Mouse (Mus musculus) megakaryocyte, embryonic 14.5 days (primary cell): ENCODE data around the gene Tmigd1. TPM values are rescaled to one million over a fixed set of nuclear protein-coding genes. Genes with fewer than 3 reads are reported as not detected.

ENCODE experiments used
- H3K27me3 ChIP-seq: replicated peaks from 2 replicates; pipeline ENCODE3; 2012; ENCODE audit warnings: inconsistent platforms
- H3K36me3 ChIP-seq: replicated peaks from 2 replicates; pipeline ENCODE3; 2012; ENCODE audit warnings: low read length, inconsistent platforms, mixed read lengths
- H3K4me1 ChIP-seq: 2 replicates; pipeline ENCODE4 v1.6.1; 2012; ENCODE audit warnings: inconsistent platforms
- H3K4me3 ChIP-seq: replicated peaks from 2 replicates; pipeline ENCODE3; 2012; ENCODE audit warnings: moderate library complexity, mild to moderate bottlenecking, inconsistent platforms
- H3K9me3 ChIP-seq: 2 replicates; pipeline ENCODE4 v1.6.1; 2012; ENCODE audit warnings: inconsistent platforms
- FLI1 ChIP-seq: IDR thresholded peaks from 2 replicates; pipeline ENCODE4 v1.6.1; 2012; ENCODE audit warnings: low read length, inconsistent platforms, mixed read lengths
- GATA1 ChIP-seq: IDR thresholded peaks from 3 replicates; pipeline ENCODE4 v1.6.1; 2012; ENCODE audit warnings: mixed read lengths, low read length, inconsistent platforms, borderline replicate concordance
- polyA plus RNA-seq: library from polyadenylated mRNA; stranded (reverse); fragments of >175 nt; gene quantifications from 2 replicates; pipeline ENCODE4 v1.2.3, GENCODE M21; 2012; ENCODE audit warnings: low replicate concordance; ENCODE audit not compliant: insufficient read depth

Gene Tmigd1
- polyA plus RNA-seq, 1 experiment = not detected

DNA sequence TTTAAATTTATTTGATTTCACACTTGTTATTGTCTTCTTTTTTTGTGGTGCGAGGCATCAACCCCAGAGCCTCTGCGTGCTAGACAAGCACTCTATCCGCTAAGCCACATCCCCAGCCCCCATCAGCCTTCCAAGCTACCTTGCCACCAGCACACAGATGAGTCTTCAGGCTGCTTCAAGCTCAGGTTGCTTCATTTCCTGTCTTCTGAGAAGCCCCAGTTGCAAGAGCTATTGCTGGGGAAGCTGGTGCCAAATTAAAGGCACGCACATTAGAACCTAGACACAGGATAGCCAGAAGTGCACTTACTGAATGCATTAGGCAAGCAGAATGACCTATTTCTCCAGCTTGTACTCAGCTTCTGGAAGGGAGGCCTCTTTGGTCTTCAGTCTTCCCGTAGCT, 22.1 kb upstream of the Tmigd1 start:
- Histone ChIP-seq H3K27me3 (peaks cover 5% of the 10 kb centered on the region), H3K4me1 (peaks cover 24% of the 10 kb centered on the region), H3K9me3 (no peaks in the 10 kb centered on the region), H3K36me3 (no peaks in the 10 kb centered on the region), H3K4me3 (no peak overlapping the region)
- TF ChIP-seq FLI1 = no peak
- no peak for TF ChIP-seq GATA1

DNA sequence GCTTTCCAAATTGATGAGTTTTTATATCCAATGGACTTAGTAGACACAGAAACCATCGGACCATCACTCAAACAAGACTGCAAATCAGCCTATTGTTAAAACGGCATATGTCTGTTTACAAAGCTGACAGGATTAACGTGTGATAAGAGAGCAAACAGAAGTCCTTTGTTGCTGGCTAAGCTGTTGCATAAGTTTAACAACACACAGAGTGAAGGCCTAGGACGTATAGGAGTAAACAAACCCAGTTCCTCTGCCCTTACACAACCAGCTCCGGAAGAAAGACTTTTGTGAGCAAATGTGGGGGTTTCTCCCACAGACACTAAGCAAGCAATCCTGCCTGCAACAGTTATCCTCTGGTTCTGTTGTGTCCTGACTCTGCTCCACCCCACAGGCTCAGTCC, 17.5 kb upstream of the Tmigd1 start:
- no peak for TF ChIP-seq FLI1
- no peak for TF ChIP-seq GATA1
- Histone ChIP-seq H3K9me3 (no peaks in the 10 kb centered on the region; the same call in 1 of the 2 replicates), H3K4me1 (peaks cover 15% of the 10 kb centered on the region), H3K36me3 (no peaks in the 10 kb centered on the region), H3K27me3 (no peaks in the 10 kb centered on the region), H3K4me3 (no peak overlapping the region)

- H3K36me3 ChIP-seq = no peaks in the 10 kb centered on the region
- TF ChIP-seq FLI1 = no peak
- TF ChIP-seq GATA1 = no peak
- no peak overlapping the region for H3K4me3 ChIP-seq
- peaks cover 59% of the 10 kb centered on the region for H3K4me1 ChIP-seq
- H3K27me3 ChIP-seq = no peaks in the 10 kb centered on the region
- no peaks in the 10 kb centered on the region; the same call in 1 of the 2 replicates for H3K9me3 ChIP-seq
These were observed 12.4 kb upstream of the Tmigd1 start for GRCm38 (mm10) chr11:76889339-76890164.

GRCm38 (mm10) chr11:76891171-76891570, 10.8 kb upstream of the Tmigd1 start:
- no peak for TF ChIP-seq FLI1
- TF ChIP-seq GATA1 = no peak
- Histone ChIP-seq H3K9me3 (no peaks in the 10 kb centered on the region; the same call in 1 of the 2 replicates), H3K27me3 (no peaks in the 10 kb centered on the region), H3K4me3 (no peak overlapping the region), H3K36me3 (no peaks in the 10 kb centered on the region), H3K4me1 (peaks cover 63% of the 10 kb centered on the region)

GRCm38 (mm10) chr11:76891738-76892349, 10.1 kb upstream of the Tmigd1 start:
- H3K27me3 ChIP-seq = no peaks in the 10 kb centered on the region
- no peaks in the 10 kb centered on the region for H3K36me3 ChIP-seq
- no peaks in the 10 kb centered on the region; the same call in 1 of the 2 replicates for H3K9me3 ChIP-seq
- H3K4me3 ChIP-seq = no peak overlapping the region
- no peak for TF ChIP-seq FLI1
- no peak for TF ChIP-seq GATA1
- H3K4me1 ChIP-seq = peaks cover 70% of the 10 kb centered on the region

DNA sequence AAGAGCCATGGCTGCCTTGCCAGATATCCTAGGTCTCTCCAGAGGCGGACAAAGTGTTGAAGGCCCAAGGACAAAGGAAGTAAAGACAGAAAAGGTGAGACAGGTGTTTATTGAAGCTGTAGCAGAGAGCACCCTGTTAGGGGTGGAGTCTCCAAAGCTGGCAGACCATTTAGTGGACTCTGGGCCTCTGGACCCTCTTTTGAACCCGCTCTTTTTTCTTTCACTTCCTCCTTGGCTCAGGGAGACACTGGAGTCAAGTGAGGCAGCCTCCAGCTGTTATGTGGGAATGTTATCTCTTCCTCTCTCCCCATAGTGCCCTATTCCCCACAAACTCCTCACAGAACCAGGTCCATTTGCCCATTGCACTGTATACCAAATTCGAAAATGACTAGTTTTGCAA, 9.0 kb upstream of the Tmigd1 start:
- no peaks in the 10 kb centered on the region for H3K36me3 ChIP-seq
- no peak for TF ChIP-seq FLI1
- no peak for TF ChIP-seq GATA1
- H3K27me3 ChIP-seq = no peaks in the 10 kb centered on the region
- no peaks in the 10 kb centered on the region; the same call in 1 of the 2 replicates for H3K9me3 ChIP-seq
- peaks cover 79% of the 10 kb centered on the region for H3K4me1 ChIP-seq
- H3K4me3 ChIP-seq = no peak overlapping the region

GRCm38 (mm10) chr11:76893570-76893969, 8.4 kb upstream of the Tmigd1 start:
- Histone ChIP-seq H3K36me3 (no peaks in the 10 kb centered on the region), H3K4me1 (peaks cover 85% of the 10 kb centered on the region), H3K4me3 (peak overlapping the region; percentile 74), H3K27me3 (no peaks in the 10 kb centered on the region), H3K9me3 (no peaks in the 10 kb centered on the region)
- TF ChIP-seq GATA1 (no peak), FLI1 (no peak)

DNA sequence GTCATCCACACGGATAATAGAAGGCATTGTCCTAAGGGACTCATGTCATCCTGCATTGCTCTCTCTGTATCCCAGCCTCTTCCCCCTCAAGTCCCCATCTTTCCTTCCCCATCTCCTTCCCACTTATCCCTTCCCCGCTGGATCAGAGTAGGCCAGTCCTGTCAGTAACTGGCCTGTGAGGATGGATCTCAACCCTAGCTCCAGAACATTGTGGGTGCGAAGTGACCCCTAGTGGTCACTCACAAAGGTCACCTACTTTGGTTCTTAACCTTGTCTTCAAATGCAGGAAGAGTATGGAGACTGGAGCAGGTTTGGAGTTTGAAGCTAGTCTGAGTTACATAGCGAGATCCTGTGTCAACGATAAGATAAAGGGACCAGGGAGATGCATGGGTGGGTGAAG, 7.7 kb upstream of the Tmigd1 start:
- H3K4me1 ChIP-seq = peaks cover 86% of the 10 kb centered on the region
- no peaks in the 10 kb centered on the region for H3K36me3 ChIP-seq
- H3K27me3 ChIP-seq = no peaks in the 10 kb centered on the region
- peak overlapping the region; percentile 74 for H3K4me3 ChIP-seq
- H3K9me3 ChIP-seq = no peaks in the 10 kb centered on the region
- TF ChIP-seq GATA1 = no peak

DNA sequence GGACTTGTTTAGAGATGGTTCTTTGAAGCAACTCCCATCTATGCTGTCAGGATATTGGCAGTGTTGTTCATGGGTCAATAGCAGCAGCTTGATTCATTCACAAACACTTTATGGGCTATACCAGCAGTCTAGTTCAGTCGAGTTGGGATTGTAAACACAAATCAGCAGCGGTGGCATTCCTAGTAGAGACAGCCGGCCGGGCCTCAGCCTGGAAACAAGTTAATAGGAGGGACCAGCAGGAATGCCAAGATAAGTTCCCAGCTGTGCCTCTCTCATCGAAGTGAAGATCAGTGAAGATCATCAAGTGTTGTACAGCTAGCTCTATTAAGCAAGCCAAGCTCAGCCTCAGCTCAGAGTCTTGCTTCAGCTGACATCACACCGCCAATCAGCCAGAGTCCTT, 5.6 kb upstream of the Tmigd1 start:
- no peaks in the 10 kb centered on the region for H3K36me3 ChIP-seq
- TF ChIP-seq FLI1 (no peak), GATA1 (no peak)
- no peak overlapping the region for H3K4me3 ChIP-seq
- no peaks in the 10 kb centered on the region for H3K9me3 ChIP-seq
- H3K4me1 ChIP-seq = peaks cover 81% of the 10 kb centered on the region
- H3K27me3 ChIP-seq = no peaks in the 10 kb centered on the region

- Histone ChIP-seq H3K4me3 (no peak overlapping the region), H3K27me3 (no peaks in the 10 kb centered on the region), H3K9me3 (no peaks in the 10 kb centered on the region), H3K4me1 (peaks cover 74% of the 10 kb centered on the region), H3K36me3 (no peaks in the 10 kb centered on the region)
- TF ChIP-seq FLI1 (no peak), GATA1 (no peak)
These were observed 4.8 kb upstream of the Tmigd1 start for GRCm38 (mm10) chr11:76897126-76897525.
